Mouse (Mus musculus) G1E (cell line): ENCODE results near the gene Lmo7.

Experiments used
- CTCF ChIP-seq: IDR thresholded peaks from 2 replicates; pipeline ENCODE4 v1.5.1; 2012; ENCODE audit warnings: low read depth, low read length, inconsistent platforms, mixed read lengths
- GATA1 ChIP-seq: IDR thresholded peaks from 2 replicates; pipeline ENCODE4 v1.6.1; 2012; ENCODE audit warnings: borderline replicate concordance, low read length, inconsistent platforms, mixed read lengths
- POLR2AphosphoS5 ChIP-seq: IDR thresholded peaks from 2 replicates; pipeline ENCODE4 v1.6.1; 2012; ENCODE audit warnings: low read depth, low read length, inconsistent platforms; ENCODE audit not compliant: insufficient replicate concordance
- TAL1 ChIP-seq: conservative IDR thresholded peaks from 2 replicates; pipeline ENCODE4 v1.6.1; 2012; ENCODE audit warnings: low read depth, low read length, inconsistent platforms, mixed read lengths

DNA sequence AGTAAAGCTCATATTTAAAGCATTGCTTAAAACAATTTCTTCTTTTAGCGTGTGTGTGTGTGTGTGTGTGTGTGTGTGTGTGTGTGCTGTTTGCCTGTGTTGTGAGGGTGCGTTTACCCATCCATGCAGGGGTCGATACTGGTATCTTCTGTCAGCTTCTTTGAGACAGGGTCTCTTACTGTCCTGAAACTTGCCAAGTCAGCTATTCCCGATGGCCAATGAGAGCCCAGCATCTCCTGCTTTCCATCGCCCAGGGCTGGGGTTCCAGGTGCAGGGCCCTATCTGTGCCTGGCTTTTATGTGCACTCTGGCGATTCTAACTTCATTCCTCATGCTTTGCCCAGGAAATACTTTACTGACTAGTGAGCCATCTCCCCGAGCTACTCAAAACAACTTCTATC, 114.7 kb downstream of the Lmo7 start:
- TF ChIP-seq TAL1, result no peak
- no peak for TF ChIP-seq CTCF
- no peak for TF ChIP-seq GATA1
- no peak for TF ChIP-seq POLR2AphosphoS5
